Mouse (Mus musculus) gastrocnemius, postnatal 14 days (tissue): ENCODE results near the gene Fut4. TPM values are rescaled to one million over a fixed set of nuclear protein-coding genes. Genes with fewer than 3 reads are reported as not detected.
A peak's percentile ranks its signal among the peaks of the same experiment; 100 is the strongest.
"Not testable (repeated sequence)": the region's sequence is repeated elsewhere in the genome, so short reads cannot be mapped to it uniquely, and the experiment has no call there.

Experiments
- DNase-seq: peaks from one replicate; pipeline ENCODE4 v3.0.0; 2021; ENCODE audit warnings: mixed read lengths
- intact Hi-C: fragments of 180-260 bp; cut with DNase I; formaldehyde crosslinking; loops from one replicate; pipeline ENCODE4 v1.15.1; 2025; ENCODE audit warnings: low total_unique reads
- total RNA-seq, 2 experiments: library from RNA; stranded (reverse); gene quantifications; 2 replicates each; pipeline ENCODE4 v1.2.3; 2021

The Fut4 gene
- total RNA-seq, 2 experiments from 2014 or later: 0.53 to 0.66 TPM

DNA sequence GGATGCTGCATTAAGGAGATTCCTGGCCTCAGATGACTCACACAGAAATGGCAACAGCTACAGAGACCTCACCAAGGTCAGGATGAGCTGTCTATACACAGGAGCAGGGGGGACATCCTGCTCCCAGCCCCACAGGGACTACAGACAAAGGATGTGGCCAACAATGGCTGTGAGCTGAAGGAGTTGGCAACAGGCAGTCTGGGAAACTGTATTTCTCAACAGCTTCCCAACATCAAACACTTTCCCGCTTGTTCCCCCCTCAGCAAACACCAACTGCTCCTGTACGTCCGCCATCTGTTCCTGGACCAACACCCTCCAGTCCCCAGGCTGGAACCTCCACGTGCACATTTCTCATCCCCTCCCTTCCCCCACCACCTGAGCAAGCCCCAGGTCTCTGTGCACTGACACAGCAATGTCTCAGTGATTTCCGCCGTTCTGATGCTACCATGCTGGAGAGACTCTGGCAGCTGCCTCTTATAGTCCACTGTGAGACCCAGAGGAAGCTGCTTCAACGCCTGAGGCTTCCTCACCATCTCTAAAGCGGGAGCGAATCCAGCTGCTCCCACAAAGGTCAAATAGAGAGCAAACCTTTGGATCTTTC is 21.2 kb downstream of the Fut4 start:
- DNase-seq: no peak
- intact Hi-C loops: no loop called here

DNA sequence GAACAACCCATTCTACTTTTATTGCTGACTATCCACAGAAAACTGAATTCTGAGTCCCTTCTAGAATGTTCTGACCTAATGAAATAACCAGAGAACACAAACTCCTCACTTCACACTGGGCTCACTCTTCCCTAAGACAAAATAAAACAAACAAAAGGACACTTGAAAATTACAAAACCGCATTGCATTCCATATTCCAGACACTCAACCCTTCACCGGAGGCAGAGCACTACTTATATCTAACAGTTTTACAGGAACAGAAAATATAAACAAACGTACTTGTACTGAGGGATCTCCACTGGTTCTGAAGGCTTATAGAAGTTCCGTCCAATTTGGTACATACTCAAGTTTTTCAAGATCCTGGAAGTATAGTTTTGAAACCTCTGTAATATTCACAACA is 23.8 kb downstream of the Fut4 start:
- DNase-seq: no peak
- intact Hi-C loops: no loop called here

DNA sequence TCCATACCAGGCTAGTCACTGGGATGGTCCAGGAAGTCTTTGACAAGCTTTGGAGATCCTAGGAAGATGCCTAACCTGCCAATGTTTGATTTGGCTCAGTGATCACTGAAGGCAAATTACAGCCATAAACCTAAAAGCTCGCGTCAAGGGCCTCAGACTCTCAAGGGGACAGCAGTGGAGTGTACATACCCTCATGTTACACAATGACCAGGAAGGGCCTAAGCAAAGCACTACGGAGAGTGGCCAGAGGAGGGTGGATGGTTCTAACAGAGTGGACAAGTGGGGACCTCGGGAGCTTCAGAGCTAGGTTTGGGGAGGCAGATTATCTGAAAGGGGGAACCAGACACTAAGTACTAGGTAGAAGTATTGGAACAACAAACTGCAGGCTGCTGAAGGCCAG is 25.6 kb downstream of the Fut4 start:
- no peak for DNase-seq
- intact Hi-C loops: no loop called here

DNA sequence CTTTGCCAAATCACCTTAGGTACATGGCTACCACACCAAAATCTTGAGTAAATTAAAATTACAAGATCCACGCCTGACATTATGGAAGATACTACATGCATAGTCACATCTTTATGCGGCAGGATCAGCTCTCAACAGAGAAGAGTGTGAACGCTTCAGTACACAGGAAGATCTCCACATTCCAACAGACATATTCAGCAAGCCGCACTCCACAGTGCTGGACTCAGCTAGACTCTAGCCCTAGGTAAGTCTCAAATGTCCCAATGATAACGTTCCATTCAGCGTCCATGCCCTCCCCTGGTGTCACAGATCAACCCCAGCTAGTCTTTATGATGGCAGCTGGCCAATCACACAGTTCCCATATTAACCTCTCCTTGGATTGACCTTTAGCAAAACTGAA is 26.2 kb downstream of the Fut4 start:
- intact Hi-C loops: no loop called here
- DNase-seq: no peak

GRCm38 (mm10) chr9:14724755-14725420 is 27.3 kb downstream of the Fut4 start:
- intact Hi-C loops: no loop called here
- no peak for DNase-seq

GRCm38 (mm10) chr9:14721610-14722009 is 30.6 kb downstream of the Fut4 start:
- no peak for DNase-seq

DNA sequence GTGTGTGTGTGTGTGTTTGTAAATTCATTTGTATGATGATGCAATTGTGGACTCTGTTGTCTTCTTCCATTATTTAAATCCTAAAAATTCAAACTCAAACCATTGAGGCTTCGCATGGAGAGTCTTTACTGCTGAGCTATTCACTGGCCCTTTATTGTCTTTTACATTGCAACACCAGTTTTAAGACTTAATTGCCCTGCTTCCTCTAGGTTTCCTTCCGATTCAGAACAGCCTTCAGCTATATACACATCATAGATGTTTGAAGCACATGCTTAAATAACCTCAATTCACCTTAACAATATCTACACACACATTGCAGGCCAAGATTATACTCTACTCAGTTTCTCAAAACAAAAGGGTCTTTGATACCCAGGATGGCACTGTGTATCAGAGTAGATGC is 31.8 kb downstream of the Fut4 start:
- intact Hi-C loops: no loop called here
- no peak for DNase-seq

More at GRCm38 (mm10) chr9:14721610-14722009, 30.6 kb downstream of the Fut4 start:
- intact Hi-C loops: no loop called here

DNA sequence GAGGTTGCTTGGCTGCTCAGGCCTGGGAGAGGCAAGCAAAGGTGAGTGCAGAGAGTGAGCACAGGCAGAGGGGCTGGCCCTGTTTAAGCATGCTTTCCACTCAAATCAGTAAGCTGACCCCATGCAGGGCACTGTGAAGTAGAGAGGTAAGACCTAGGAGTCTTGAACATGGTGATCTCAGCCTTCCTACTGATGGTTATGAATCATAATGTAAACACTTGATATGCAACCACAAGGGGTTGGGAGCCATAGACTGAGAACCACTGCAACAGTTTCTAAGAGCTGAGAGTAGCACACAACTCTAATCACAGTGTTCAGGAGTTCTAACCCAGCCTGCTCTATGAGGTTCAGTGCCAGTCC is 33.9 kb downstream of the Fut4 start:
- intact Hi-C loops: no loop called here
- DNase-seq: no peak

- DNase-seq: peak; percentile 43
Observed at GRCm38 (mm10) chr9:14717689-14718331, 34.4 kb downstream of the Fut4 start.

DNA sequence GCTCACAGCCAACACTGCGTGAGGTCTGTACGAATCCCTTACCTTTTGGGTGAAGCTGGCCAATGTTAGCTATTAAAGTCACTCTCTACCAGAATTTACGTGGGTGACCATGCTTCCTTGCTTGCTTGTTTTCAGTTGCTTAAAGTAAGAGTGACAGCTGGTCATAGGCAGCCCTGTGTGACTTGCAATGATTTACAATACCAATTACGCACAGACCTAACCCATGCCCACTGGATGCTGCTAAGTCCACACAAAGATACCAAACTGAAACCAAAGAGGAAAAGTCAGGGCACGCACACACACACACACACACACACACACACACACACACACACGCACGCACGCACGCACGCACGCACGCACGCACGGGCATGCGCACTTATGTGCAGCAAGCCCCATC is 36.9 kb downstream of the Fut4 start:
- intact Hi-C loops: no loop called here
- DNase-seq: no peak

More at GRCm38 (mm10) chr9:14717689-14718331, 34.4 kb downstream of the Fut4 start:
- intact Hi-C loops: no loop called here

- DNase-seq: no peak
- intact Hi-C loops: no loop called here
Observed at GRCm38 (mm10) chr9:14710910-14711309, 41.3 kb downstream of the Fut4 start.

DNA sequence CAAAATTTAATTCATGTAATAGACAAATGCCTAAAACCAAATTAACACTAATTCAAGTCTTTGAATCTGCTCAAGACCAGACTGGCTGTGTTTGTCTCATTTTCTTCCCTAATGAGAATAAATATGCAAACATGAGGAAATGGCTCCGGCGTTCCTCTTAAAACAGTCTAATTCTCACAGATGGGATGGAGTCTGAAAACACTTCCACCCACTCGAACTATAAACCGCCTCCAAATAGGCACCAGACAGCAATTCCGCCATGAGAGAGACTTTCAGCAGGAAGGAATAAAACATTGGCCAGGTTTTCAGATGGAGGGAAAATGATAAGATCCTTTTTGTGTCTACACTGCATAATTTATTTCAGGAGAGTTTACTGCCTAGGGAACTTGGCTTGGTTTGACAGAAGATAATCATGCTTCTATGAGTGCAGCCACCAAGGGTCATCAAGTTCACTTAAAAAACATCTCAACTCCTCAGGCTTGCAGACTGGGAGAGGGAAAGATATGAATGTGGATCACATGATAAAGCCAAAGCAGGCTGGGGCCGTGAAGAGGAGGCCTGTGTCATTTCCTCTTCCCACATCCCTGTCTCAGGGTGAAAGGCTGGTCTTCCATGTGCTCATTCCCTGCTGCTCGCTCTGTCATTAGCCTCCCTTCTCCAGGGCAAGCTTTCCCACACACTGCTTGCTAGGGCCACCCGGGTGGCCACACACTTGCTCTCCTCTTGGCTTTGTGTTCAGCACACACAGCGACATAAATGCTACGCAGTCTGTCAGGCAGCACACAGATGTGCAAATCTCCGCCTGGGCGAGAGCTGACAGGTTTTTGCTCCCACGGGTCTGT is 46.7 kb downstream of the Fut4 start:
- intact Hi-C loops: no loop called here
- DNase-seq: no peak

GRCm38 (mm10) chr9:14700795-14701194 is 51.4 kb downstream of the Fut4 start:
- intact Hi-C loops: loop anchor here (5.0 kb wide), 1 partner anchor 188 kb away; no protein-coding TSS in a partner anchor
- not testable (repeated sequence) for DNase-seq

DNA sequence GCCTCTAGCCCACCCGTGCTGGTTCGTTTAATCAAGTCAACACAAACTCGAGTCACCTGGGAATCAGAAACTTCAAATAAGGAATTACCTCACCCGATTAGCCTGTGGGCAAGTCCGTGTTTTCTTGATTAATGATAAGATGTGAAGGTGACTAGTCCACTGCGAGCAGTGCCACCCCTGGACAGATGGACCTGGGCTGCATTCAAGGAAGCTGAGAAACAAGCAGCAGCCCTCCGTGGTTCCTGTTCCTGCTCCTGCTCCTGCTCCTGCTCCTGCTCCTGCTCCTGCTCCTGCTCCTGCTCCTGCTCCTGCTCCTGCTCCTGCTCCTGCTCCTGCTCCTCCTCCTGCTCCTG is 52.9 kb downstream of the Fut4 start:
- no peak for DNase-seq
- intact Hi-C loops: loop anchor here (5.0 kb wide), 1 partner anchor 177 kb away; no protein-coding TSS in a partner anchor

DNA sequence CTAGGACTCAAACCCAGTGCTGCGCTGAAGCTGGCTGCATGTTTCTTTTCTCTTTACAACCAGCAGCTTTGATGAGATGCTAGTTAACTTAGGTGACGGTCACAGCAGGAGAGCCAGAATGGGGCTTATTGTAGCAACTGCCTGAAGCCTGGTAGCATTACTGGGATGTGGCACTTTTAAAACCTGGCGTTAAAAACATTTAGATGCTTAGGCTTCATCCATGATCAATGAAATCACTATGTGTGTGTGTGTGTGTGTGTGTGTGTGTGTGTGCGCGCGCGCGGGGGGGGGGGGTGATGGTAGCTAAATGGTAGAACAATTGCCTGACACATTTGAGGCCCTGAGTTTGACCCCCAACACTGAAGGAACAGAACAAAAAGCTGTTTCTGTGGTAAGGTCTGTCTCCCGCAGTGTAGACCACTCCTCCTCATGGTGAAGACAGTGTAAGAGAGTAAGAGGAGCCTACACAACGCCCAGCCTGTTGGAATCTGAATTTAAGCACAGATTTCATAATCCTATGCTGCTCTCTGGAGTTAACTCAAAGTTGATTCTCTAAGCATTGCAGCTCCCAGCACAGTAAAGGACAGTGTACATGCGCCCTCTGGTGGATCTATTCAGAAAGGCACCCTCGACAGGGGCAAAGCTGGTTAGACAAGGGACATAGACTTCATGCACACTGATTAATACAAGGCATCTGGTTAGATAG is 53.5 kb downstream of the Fut4 start:
- intact Hi-C loops: loop anchor here (5.0 kb wide), 1 partner anchor 176 kb away; no protein-coding TSS in a partner anchor
- DNase-seq: peak; percentile 85

Other genes with a start within 250 kb of the Fut4 start
- gene Amotl1, start 107.3 kb downstream of the Fut4 start, total RNA-seq: 100 to 1,000 TPM; 264 to 270 TPM
- gene Piwil4, start 11.7 kb downstream of the Fut4 start, total RNA-seq: under 1 TPM in 1 of 2 experiments, not detected in 1; 0.10 TPM
- not detected for gene 1700012B09Rik, start 18.6 kb upstream of the Fut4 start, total RNA-seq
- 1 to 10 TPM; 8.4 to 9.2 TPM for gene Mre11a, start 32.3 kb upstream of the Fut4 start, total RNA-seq
- 1 to 10 TPM; 6.3 to 7.5 TPM for gene Ankrd49, start 32.5 kb upstream of the Fut4 start, total RNA-seq
- not detected for gene Gpr83, start 107.8 kb upstream of the Fut4 start, total RNA-seq
- not detected for gene Izumo1r, start 151.6 kb upstream of the Fut4 start, total RNA-seq